Mouse (Mus musculus) forebrain, embryonic 14.5 days (tissue): ENCODE data around the gene Npas3. TPM values are rescaled to one million over a fixed set of nuclear protein-coding genes. Genes with fewer than 3 reads are reported as not detected.

Experiments
- ATAC-seq: fragments of 200-750 bp; cut with Nextera tagmentation; 2 replicates; pipeline ENCODE4 v1.8.0; 2017; ENCODE audit warnings: mild to moderate bottlenecking, moderate library complexity
- DNase-seq: peaks from one replicate; pipeline ENCODE4 v3.0.0-alpha.2; 2015; ENCODE audit warnings: low spot score
- H3K27ac ChIP-seq: fragments of 300-500 bp; sonication (generic); 2 replicates; pipeline ENCODE4 v1.5.1; 2014; ENCODE audit warnings: low read depth, mild to moderate bottlenecking, control low read depth, low read length, moderate library complexity
- H3K27me3 ChIP-seq: fragments of 300-500 bp; sonication (generic); replicated peaks from 2 replicates; pipeline ENCODE4 v1.6.1; 2014; ENCODE audit warnings: low read length, control low read depth, mixed read lengths; ENCODE audit not compliant: control insufficient read depth, insufficient read depth
- H3K36me3 ChIP-seq: fragments of 300-500 bp; sonication (generic); 2 replicates; pipeline ENCODE4 v1.6.1; 2014; ENCODE audit warnings: low read length, control low read depth; ENCODE audit not compliant: control insufficient read depth, insufficient read depth
- H3K4me1 ChIP-seq: fragments of 300-500 bp; sonication (generic); 2 replicates; pipeline ENCODE4 v1.6.1; 2014; ENCODE audit warnings: antibody characterized with exemption, low read length, control low read depth; ENCODE audit not compliant: control insufficient read depth, insufficient read depth
- H3K4me2 ChIP-seq: fragments of 300-500 bp; sonication (generic); 2 replicates; pipeline ENCODE4 v1.6.1; 2014; ENCODE audit warnings: mild to moderate bottlenecking, control low read depth, low read length
- H3K4me3 ChIP-seq: fragments of 300-500 bp; sonication (generic); 2 replicates; pipeline ENCODE4 v1.5.1; 2014; ENCODE audit warnings: low read depth, low read length, control low read depth
- H3K9ac ChIP-seq: fragments of 300-500 bp; sonication (generic); 2 replicates; pipeline ENCODE4 v1.6.1; 2014; ENCODE audit warnings: mild to moderate bottlenecking, low read length, control low read depth, moderate library complexity
- H3K9me3 ChIP-seq: fragments of 300-500 bp; sonication (generic); replicated peaks from 2 replicates; pipeline ENCODE4 v1.6.1; 2016; ENCODE audit warnings: low read length, control low read depth, mixed read lengths; ENCODE audit not compliant: control insufficient read depth
- WGBS: fragments of 180-500 bp; shearing (Covaris S2); extraction: QIAGEN DNeasy Blood & Tissue Kit; methylation state at CpG from one replicate; pipeline ENCODE4 v1.1.7; 2014; 5-methylcytosine and 5-hydroxymethylcytosine counted together
- polyA plus RNA-seq: library from polyadenylated mRNA; unstranded; fragments of >200 nt; fragmentation: Nextera tagmentation; extraction: Ambion mirVana; gene quantifications from 2 replicates; pipeline ENCODE4 v1.2.1, GENCODE M21; 2014

The Npas3 gene
- polyA plus RNA-seq, 1 experiment from 2014 or later, result 12.9 TPM

DNA sequence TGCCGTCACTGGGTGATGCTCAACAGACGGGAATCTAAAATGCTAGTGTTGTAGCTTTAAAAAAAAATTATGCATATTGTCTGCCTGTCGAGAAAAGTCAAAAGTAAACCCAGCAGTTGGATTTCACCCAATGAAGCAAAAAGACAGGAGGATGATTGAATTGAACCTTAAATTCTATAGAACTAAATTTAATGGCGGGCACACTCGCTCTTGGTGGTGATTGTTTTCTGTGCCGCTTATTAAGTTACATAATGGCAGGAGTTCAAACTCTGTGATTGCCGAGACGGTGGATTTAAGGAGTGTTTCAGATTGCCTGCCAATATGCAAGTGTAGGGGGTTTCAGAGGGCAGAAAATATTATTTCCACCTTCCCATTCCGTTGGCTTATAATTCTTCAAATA lies 82.9 kb downstream of the Npas3 start:
- H3K4me1 ChIP-seq, result peaks cover 15% of the 10 kb centered on the region
- no peaks in the 10 kb centered on the region for H3K9me3 ChIP-seq
- ATAC-seq (no peak), DNase-seq (peak; percentile 65)
- H3K27me3 ChIP-seq, result no peaks in the 10 kb centered on the region
- 23% methylated on average over 9 of the region's 9 CpGs for WGBS
- H3K9ac ChIP-seq, result no peak overlapping the region
- peak overlapping the region; percentile 25 for H3K4me2 ChIP-seq
- H3K27ac ChIP-seq, result no peak overlapping the region
- H3K36me3 ChIP-seq, result no peaks in the 10 kb centered on the region
- H3K4me3 ChIP-seq, result no peak overlapping the region

DNA sequence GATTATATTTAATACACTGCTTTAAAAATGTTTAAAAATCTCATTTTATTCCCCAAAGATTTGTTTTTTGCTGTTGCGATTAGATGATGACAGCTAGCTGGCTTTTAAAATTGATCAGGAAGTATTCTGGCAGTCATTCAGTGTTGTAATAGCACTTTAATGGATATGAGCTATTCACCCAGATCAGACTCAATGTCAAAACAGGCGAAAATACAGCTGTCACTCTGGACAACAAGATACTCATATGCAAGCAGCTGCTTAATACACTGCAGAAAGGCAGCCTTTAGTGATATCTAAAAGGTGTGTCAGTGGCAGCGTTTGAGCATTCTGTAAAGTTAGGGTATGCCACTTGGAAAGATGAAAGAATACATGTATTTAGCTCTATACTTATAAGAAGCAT lies 83.3 kb downstream of the Npas3 start:
- H3K9me3 ChIP-seq, result no peaks in the 10 kb centered on the region
- WGBS, result 41% methylated on average over 3 of the region's 3 CpGs
- H3K4me2 ChIP-seq, result no peak overlapping the region; the same call in 1 of the 2 replicates
- ATAC-seq (no peak), DNase-seq (peak; percentile 67)
- no peak overlapping the region for H3K9ac ChIP-seq
- no peaks in the 10 kb centered on the region for H3K27me3 ChIP-seq
- H3K36me3 ChIP-seq, result no peaks in the 10 kb centered on the region
- H3K4me1 ChIP-seq, result peaks cover 13% of the 10 kb centered on the region
- no peak overlapping the region for H3K4me3 ChIP-seq
- no peak overlapping the region for H3K27ac ChIP-seq

DNA sequence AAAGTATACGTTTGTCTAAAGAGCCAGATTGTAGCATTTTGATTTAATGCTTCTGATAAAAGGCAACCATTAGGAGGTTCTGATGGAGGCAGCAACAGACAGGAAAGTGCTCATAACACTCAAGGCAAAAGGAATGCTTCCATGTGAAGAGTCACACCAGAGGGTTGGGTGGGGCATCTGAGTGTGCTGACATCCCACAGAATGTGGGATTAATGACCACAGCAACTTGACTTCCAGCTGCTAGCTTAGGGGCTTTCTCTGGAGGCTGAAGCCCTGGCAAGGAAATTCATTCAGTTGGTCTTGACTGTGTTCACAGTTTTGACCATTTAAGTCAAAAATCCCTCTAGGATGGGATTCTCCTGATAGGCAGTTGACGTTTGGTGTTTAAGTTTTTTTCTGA lies 84.8 kb downstream of the Npas3 start:
- DNase-seq (no peak), ATAC-seq (no peak)
- Histone ChIP-seq H3K27ac (no peak overlapping the region), H3K9ac (no peak overlapping the region), H3K27me3 (no peaks in the 10 kb centered on the region), H3K9me3 (no peaks in the 10 kb centered on the region), H3K4me3 (no peak overlapping the region), H3K4me1 (peaks cover 11% of the 10 kb centered on the region), H3K4me2 (no peak overlapping the region), H3K36me3 (no peaks in the 10 kb centered on the region)
- WGBS, result 89% methylated on average over 2 of the region's 2 CpGs

DNA sequence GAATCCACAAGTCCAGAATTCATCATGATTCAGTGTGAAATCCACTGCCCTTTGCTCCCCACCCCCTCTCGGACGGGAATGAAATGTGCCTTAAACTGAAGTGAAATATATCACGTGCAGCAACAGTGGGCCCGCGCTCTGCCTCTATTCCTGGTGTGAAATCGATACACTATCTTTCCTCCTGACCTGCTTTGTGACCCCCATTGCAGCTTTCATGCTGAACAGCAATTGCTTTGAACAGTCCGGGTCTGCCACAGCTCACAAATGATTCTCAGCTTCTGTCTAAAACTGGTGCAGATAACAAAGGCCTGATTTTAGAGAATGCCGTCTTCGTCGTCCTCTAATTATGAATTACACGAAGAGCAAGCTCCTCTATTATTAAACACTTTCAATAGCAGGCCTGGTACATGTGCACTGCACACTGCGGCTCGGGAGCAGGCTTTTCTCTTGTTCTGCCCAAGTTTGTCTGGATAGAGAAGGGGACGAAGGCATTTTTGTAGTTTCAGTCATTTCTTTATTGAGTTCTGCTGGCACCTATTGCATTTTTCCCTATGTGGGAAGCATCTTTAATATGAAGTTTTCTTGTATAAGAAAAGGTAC lies 90.0 kb downstream of the Npas3 start:
- H3K4me1 ChIP-seq, result peaks cover 3% of the 10 kb centered on the region
- DNase-seq (peak; percentile 40), ATAC-seq (peak; percentile 55)
- H3K36me3 ChIP-seq, result no peaks in the 10 kb centered on the region
- 24% methylated on average over 14 of the region's 14 CpGs for WGBS
- H3K27me3 ChIP-seq, result no peaks in the 10 kb centered on the region
- no peak overlapping the region for H3K4me2 ChIP-seq
- peak overlapping the region; percentile 18; the same call in 1 of the 2 replicates for H3K9ac ChIP-seq
- H3K27ac ChIP-seq, result peak overlapping the region; percentile 3; the same call in 1 of the 2 replicates
- no peaks in the 10 kb centered on the region for H3K9me3 ChIP-seq
- no peak overlapping the region for H3K4me3 ChIP-seq

GRCm38 (mm10) chr12:53342741-53343140 lies 94.3 kb downstream of the Npas3 start:
- H3K9me3 ChIP-seq, result no peaks in the 10 kb centered on the region
- ATAC-seq (no peak), DNase-seq (peak; percentile 56)

GRCm38 (mm10) chr12:53351860-53352259 lies 103.4 kb downstream of the Npas3 start:
- ATAC-seq (no peak), DNase-seq (no peak)
- no peak overlapping the region for H3K9ac ChIP-seq
- H3K9me3 ChIP-seq, result no peaks in the 10 kb centered on the region
- no peaks in the 10 kb centered on the region for H3K36me3 ChIP-seq
- 78% methylated on average over 7 of the region's 7 CpGs for WGBS
- no peak overlapping the region for H3K27ac ChIP-seq
- no peaks in the 10 kb centered on the region for H3K27me3 ChIP-seq
- no peak overlapping the region for H3K4me2 ChIP-seq
- no peak overlapping the region for H3K4me3 ChIP-seq
- no peaks in the 10 kb centered on the region; the same call in 1 of the 2 replicates for H3K4me1 ChIP-seq

More at GRCm38 (mm10) chr12:53342741-53343140, 94.3 kb downstream of the Npas3 start:
- no peak overlapping the region for H3K27ac ChIP-seq
- H3K9ac ChIP-seq, result no peak overlapping the region
- H3K4me3 ChIP-seq, result no peak overlapping the region
- H3K4me2 ChIP-seq, result no peak overlapping the region
- H3K27me3 ChIP-seq, result no peaks in the 10 kb centered on the region
- no peaks in the 10 kb centered on the region for H3K36me3 ChIP-seq
- peaks cover 3% of the 10 kb centered on the region for H3K4me1 ChIP-seq
- WGBS, result 53% methylated on average over 9 of the region's 9 CpGs

GRCm38 (mm10) chr12:53365751-53366150 lies 117.3 kb downstream of the Npas3 start:
- WGBS, result 90% methylated on average over 5 of the region's 5 CpGs

DNA sequence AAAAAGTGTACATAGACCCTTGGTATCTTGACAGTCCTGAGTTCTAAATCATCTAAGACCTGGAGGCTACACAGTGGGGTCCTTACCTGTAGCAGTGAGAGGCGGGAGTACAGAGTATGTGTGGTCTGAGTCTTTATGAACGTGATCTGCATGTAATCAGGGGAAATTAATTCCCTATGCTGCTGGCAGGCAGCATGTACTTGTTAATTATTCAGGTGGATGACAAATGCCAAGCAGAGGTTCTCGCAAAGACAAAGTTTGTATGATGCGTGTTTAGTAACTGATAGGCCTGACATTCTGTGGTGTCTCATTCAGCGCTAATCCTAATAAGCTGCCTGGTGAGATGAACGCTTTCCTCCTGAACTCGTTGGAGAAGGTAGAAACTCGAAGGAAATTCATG lies 136.4 kb downstream of the Npas3 start:
- Histone ChIP-seq H3K4me1 (no peaks in the 10 kb centered on the region), H3K9me3 (no peaks in the 10 kb centered on the region), H3K27me3 (no peaks in the 10 kb centered on the region), H3K27ac (no peak overlapping the region), H3K4me3 (no peak overlapping the region), H3K9ac (no peak overlapping the region), H3K36me3 (no peaks in the 10 kb centered on the region), H3K4me2 (no peak overlapping the region)
- ATAC-seq (no peak), DNase-seq (peak; percentile 43)
- WGBS, result 51% methylated on average over 8 of the region's 8 CpGs

More at GRCm38 (mm10) chr12:53365751-53366150, 117.3 kb downstream of the Npas3 start:
- Histone ChIP-seq H3K4me3 (no peak overlapping the region), H3K9ac (no peak overlapping the region), H3K27me3 (no peaks in the 10 kb centered on the region), H3K27ac (no peak overlapping the region), H3K4me1 (0 out of 2 replicates have a peak, but pooled peaks cover 7% of the 10 kb centered on the region), H3K4me2 (no peak overlapping the region), H3K9me3 (no peaks in the 10 kb centered on the region), H3K36me3 (no peaks in the 10 kb centered on the region)
- no peak for DNase-seq
- no peak for ATAC-seq

GRCm38 (mm10) chr12:53405856-53406255 lies 157.4 kb downstream of the Npas3 start:
- peaks cover 8% of the 10 kb centered on the region; the same call in 1 of the 2 replicates for H3K4me1 ChIP-seq
- H3K9ac ChIP-seq, result no peak overlapping the region
- no peaks in the 10 kb centered on the region for H3K9me3 ChIP-seq
- H3K36me3 ChIP-seq, result no peaks in the 10 kb centered on the region
- no peak overlapping the region for H3K4me3 ChIP-seq
- DNase-seq, result no peak
- no peak for ATAC-seq
- no peaks in the 10 kb centered on the region for H3K27me3 ChIP-seq
- no peak overlapping the region for H3K27ac ChIP-seq
- no peak overlapping the region for H3K4me2 ChIP-seq
- WGBS, result 46% methylated on average over 4 of the region's 4 CpGs
